Mouse (Mus musculus): ENCODE results near the gene Llgl2.

Llgl2 gene

DNA sequence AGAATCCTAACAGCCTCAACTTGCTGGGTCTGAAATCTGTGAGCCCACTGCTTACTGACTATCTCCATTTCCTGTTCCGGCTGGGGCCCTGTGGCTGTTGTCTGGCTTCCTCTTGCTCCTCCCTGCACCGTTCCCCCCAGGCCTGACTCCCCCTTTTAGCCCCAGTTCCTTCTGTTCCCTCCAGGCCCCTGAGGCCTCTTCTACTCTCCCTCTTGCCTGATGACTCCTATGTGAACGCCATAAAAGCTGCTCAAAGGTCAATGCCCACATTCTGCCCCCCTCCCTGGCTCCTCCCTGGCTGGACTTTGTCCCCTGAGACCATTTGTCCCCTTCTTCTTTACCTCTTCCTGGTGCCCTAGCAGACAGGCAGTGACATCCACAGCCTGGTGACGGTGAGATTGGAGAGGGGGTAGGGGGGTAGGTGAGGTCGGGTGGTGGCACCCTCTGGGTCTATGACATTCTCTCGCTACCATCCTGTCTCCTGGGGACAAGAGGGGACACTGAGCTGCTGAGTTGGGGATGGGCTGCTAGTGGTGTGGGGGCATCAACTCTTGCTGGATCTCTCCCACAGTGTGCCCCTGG, 53.4 kb downstream of the Llgl2 start:
- peak; percentile 85 for DNase-seq (ENCODE audit: low spot score)

DNA sequence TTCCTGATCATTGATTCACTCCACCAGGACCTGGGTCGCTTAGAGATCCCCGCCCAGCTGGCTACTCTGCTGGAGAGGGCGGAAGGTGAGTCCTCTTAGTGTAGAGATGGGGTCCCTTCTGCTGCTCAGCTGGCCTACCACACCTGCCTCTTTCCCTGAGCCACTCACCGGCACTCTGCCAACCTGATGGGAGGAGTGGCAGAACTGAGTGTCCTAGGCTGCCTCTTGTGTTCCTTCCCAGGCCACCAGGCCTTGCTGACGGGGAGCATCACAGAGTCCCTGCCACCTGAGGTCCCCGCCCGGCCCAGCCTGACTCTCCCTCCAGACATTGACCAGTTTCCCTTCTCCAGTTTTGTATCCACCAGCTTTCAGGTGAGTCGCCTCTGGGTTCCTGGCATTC, 54.2 kb downstream of the Llgl2 start:
- DNase-seq (ENCODE audit: low spot score) = no peak

DNA sequence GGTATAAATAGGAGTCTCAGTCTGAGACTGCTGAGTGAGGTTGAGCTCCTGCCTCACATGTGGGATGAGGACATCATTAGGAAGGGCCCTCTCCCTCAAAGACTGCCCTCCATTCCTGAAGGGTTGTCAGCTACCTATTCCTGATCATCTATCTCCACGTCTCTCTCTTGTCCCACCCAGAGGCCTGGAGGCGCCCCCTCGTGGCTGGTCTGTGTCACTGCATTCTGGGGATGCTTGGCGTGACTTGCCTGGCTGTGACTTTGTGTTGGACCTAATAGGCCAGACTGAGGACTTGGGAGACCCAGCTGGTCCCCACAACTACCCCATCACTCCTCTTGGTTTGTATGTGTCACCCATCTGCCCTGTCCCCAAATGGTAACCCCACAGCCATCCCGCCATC, 57.2 kb downstream of the Llgl2 start:
- no peak for DNase-seq (ENCODE audit: low spot score)

DNA sequence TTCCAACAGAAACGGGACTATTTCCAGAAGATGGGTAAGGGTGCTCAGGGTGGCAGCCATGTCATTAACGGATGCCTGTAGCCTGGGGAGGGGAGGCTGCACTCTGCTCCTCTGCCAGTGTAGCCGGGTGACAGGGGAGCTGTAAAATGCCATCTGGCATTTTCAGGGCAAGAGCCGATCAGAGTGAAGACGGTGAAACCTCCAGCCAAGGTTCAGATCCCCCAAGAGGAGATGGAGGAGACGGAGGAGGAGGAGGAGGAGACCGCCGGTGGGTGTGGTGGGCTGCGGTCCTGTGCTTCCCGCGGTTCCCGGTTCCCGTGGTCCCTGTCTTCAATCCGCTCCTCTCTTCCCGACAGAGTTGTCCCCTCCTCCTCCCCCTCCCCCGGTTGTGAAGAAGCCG, 59.4 kb downstream of the Llgl2 start:
- no peak for DNase-seq (ENCODE audit: low spot score)

DNA sequence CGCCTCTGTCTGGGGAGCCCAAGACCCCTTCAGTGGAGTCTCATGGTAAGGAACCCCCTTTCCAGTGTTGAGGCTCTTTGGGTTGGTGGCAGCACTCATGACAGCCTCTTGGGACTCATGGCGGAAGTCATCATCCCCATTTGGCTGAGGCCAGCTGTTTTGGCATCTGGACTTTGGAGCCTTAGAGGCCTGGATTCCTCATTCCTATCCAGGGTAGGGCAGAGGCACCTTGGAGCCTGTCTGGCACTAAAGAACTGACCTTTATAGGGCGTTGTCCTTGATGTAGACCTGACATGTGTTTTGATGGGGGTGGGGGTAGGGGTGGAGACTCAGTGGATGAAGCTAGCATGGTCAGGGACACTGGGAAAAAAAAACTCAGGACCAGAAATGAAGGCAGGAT, 60.5 kb downstream of the Llgl2 start:
- peak; percentile 58 for DNase-seq (ENCODE audit: low spot score)

DNA sequence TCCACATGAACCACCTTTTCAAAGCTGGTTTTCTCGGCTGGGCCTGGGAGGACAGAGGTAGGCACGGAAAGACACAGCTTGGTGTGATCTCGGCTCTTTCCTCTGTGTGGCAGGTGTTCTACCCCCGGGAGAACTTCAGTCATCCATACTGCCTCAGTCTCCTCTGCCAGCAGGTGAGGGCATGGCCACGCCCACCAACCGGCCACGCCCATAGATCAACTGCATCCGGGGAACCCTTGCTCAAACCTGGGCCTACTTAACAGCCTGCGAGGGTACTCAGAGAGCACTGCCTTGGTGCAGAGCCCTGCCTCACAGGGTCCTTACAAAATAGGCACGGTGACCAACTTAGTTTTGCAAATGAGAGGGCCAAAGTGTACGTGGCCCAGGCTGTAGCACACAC, 61.4 kb downstream of the Llgl2 start:
- DNase-seq (ENCODE audit: low spot score) = no peak

DNA sequence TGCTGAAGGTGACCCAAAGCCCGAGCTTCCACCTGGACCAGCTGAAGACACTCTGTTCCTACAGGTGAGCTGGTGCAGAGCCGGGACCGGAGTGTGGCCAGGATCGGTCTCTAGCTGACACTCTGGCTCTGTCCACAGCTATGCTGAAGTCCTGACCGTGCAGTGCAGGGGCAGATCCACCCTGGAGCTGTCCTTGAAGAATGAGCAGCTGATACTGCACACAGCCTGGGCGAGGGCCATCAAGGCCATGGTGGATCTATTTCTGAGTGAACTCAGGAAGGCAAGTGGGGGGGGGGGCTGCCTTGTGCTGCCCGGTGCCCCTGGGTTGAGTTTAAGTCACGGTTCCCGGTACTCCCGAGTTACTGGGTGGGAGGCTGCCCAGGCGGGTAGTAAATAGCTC, 62.6 kb downstream of the Llgl2 start:
- DNase-seq (ENCODE audit: low spot score) = no peak

DNA sequence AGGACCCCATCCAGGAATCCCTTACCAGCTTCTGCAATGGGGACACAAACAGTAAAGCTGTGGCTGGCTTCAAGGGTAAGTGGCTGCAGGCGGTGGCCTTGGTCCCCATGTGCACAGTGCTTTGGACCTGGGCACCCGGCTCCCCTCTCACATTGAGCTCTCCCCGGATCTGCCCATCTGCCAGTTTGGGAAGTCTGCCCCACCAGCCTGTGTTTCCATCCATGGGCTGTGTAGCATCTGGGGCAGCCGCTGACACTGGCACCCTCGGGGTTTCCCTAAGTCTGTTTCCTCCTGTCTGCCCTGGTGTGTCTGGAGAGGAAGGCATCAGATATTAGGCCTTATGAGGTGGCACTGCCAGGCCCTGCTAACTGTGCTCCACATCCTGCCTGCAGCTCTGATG, 64.2 kb downstream of the Llgl2 start:
- DNase-seq (ENCODE audit: low spot score) = no peak

DNA sequence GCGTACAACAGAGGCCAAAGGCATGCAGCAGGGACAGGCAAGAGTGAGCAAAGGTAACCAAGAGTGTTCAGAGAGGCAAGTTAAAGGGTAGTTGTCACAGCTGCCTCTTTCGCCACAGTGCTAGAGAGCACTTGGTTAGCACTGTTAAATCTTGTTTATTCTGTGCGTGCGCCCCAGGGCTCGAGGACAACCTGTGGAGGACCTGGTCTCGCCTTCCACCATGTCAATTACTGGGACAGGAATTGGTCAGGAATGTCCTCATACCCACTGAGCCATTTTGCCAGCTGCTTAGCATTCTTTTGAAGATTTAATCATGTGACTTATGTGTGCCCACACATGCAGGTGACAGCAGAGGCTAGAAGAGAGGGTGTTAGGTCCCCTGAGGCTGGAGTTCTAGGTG, 65.3 kb downstream of the Llgl2 start:
- DNase-seq (ENCODE audit: low spot score) = no peak

DNA sequence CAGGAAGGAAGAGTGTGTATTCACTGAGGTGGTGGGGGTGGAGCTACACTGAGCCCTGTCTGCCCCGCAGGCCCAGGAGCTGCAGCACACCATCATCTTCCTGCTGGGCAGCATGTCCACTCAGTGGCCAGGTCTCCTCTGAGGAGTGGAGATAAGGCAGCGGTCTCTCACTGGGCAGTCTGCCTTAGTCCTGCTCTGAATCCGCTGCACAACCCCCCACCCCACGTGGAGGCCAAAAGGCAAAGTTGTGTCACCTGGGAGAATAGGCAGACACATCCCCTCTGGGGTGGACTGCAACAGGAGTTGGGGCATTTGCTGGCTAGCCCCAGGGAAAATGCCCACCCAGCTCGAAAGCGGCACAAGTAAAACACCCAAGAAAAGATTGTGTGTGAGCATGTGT, 68.4 kb downstream of the Llgl2 start:
- DNase-seq (ENCODE audit: low spot score) = peak; percentile 59

DNA sequence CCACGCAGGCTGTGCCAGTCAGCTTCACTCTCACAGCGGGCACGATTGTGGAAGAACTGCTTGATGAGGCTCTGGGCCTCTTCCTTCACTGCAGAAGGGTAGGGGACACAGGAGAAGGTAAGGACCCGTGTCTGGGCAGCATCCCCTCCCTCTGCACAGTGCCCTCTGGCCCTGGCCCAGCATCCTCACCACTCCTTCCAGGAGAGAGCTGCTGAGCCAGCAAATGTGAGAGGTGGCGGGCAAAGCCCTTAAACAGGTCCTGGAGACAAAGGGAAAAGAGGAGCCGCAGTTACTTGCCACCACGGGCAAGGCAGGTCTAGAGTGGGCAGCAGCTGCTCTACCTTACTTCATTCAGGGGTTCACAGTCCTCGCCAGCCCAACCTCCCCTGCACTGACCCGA, 69.2 kb downstream of the Llgl2 start:
- DNase-seq (ENCODE audit: low spot score) = no peak

DNA sequence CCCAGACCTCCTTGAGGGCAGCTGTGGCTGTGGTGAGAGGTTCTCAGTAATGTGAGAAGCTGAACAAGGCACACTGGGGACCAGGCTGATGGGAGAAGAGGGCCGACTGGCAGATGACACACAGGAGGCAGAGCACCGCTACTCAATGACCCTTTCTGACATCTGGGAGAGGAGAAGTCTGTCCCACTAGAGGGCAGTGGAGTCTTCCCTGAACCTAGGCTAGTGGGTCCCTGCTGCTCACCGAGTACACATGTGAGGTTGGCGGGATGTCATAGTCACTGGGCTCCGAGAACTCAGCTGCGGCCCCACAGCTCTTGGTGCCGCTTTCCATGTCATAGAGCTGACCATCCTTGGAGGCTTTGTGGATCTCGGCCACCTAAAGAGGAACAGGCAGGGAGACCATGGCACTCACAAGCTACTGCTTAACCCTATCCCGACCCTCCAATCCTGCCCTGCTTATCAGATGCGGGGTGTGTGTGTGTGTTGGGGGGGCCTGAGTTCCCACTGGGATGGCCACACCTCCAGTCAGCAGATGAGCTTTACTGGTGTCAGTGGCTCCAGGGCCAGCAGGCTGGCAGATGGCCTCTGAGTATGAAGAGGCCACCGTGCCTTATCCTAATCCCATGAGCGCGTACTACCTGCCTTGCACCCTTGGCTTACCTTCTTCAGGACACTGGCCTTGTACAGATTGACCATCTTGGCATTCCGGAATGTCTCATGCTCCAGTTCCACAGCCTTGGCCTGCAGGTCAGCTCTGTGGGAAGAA, 71.1 kb downstream of the Llgl2 start:
- DNase-seq (ENCODE audit: low spot score) = no peak

DNA sequence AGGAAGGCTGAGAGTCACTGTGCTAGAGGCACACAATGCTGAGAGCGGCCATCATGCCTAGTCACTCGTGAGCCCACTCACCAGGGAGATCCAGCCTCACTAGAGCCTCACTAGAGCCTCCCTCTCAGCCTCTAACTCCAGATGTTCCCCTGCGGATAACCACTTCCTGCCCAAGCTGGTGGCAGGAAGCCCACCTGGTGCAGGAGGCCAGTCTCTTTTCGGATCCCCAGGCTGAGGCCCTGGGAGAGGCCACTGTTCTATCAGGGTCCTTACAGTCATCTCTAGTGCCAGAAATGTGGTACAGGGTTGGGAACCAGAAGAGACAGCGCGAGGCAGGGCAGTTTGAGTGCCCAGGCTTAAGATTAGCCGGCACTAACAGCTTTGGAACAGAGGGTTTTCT, 74.6 kb downstream of the Llgl2 start:
- no peak for DNase-seq (ENCODE audit: low spot score)

DNA sequence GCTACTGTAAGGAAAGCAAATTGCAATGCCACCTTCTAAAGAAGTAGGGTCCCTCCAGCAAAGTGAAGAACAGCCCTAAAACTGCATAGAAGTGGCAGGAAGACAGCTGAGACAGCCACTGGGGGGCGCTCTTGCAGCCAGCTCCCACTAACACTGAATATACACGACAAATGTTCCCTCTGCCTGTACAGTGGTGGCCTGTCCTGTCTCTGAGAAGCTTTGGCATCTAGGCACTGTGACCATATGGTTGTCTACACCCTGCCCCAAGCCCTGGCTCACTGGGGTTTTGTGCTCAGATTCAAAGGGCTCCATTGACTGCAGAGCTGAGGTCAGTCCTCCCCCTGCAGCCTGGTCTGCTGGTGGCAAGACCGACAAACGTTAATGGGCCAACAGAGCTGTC, 75.0 kb downstream of the Llgl2 start:
- DNase-seq (ENCODE audit: low spot score) = no peak

DNA sequence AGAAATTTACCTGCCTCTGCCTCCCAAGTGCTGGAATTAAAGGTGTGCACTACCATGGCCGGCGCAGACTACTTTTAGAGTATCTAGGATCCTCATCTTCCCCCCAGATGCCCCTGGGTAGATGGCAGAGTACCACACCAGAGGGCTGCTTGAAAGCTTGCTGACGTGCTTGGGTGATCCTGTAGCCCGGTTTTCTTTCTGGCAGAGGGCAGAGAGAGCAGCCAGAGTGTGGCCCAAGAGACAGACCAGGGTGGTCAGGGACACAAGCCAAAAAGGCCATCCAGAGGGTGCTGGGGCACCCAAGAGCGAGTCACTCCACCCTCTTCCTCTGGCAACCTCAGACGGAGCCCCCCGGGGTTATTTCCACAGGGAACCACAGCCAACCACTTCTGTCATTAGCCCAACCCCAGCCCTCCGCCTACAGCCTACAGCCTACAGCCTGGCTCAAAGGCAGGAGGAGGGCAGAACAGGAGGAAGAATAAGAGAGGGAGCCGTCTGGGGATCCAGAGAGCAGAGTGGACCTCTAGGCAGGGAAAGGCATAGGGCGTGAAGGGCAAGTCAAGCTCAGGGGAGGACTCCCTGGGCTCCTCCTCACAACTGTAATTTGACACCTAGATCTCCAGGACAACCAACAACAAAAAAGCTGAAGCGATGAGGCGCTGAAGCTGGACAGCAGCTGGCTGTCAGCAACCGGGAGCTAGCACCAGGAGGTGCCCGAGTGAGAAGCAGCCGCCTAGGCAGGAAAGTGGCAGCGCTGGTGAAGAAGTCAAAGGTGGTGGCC, 75.8 kb downstream of the Llgl2 start, which contains the start of gene Smim5:
Smim5 (plus strand) TSS at position 481 of the 781 bp plus-strand sequence.
- DNase-seq (ENCODE audit: low spot score) = peak; percentile 65

DNA sequence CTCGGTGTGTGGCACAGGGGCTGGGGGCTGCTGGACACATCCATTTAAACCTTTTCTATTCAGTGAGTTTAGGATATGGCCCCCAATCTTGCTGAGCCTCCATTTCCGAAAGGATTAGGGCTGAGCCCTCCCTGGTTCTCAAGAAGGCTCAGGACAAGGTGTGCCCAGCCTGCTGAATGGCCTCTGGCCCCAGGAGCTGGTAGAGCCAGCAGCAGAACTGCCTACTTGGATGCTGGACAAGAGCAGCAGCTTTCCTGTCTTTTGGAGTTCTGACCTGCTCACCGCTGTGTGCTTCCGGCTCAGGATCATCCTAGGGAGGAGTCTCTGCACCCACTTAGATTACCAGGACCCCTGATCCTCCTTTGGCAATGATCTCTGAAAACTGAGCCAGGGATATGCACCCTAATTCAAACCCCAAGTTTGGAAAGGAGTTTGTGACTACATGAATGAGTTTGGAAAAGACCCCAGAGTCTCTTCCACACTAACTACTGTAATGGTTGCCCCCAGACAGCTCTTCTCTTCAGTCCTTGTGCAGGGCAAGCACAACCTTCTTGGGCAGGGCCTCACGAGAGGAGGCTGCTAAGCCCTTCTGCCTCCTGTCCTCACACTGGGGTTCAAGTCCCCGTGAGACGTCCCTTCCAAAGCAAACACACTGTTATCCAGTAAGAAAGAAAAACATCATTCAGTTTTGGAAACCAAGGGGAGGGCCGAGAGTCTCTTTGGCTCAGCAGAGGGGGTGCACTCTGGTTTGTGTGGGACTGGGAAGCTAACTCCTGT, 76.9 kb downstream of the Llgl2 start:
- DNase-seq (ENCODE audit: low spot score) = no peak

DNA sequence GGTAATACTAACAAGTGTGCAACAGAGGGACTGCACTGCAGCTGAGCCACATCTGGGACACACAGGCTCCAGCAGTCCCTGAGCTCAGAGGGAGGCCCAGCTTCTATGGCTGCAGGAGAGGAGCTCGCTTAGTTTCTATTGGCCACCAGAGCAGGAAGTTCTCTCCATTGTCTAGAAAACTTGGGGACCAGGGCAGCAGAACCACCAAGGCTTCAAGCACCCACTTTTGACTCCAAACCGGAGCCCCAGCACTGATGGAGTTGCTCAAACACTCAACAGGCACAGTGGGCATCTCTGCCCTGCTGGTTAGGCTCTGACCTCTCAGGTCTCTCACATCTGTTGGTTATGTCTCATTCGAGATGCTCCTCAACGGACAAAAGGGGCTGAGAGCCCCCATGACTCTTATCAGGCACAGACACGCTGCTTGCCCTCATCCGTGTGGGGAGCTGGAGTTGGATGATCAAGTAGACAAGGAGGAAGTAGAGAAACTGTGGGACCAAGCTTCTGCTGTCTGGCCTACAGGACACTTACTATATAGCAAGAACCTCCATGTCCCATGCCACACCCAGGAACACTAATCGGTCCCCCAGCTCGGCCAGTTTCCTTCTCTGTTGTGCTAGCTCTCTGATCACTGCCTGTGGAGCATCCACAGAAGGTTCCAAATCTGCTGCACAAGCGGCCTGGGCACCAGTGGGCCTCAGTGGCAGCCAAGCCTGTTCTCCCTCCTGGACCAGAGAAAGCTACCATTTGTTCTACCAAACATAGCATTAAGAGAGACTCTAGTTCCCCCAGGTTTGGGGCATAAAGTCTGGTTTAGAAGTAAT, 77.7 kb downstream of the Llgl2 start:
- DNase-seq (ENCODE audit: low spot score) = no peak

DNA sequence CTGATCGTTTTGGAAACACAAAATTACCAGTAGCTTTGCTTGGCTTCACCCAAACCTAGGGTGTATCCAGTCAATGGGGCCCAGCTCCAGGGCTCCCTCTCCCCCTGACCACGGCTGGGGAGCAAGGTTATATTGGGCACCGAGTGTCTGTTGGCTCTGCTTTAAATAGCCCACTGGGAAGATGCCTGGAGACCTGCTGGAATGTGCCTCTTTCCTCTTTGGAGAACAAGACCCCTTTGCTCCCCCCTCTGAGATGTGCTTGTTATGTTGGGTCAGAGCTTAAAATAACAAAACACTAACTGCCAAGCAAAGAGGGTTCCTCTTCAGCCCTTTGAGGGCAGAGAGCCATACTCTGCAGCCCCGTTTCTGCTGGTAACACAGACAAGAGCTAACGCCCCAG, 78.3 kb downstream of the Llgl2 start:
- no peak for DNase-seq (ENCODE audit: low spot score)

DNA sequence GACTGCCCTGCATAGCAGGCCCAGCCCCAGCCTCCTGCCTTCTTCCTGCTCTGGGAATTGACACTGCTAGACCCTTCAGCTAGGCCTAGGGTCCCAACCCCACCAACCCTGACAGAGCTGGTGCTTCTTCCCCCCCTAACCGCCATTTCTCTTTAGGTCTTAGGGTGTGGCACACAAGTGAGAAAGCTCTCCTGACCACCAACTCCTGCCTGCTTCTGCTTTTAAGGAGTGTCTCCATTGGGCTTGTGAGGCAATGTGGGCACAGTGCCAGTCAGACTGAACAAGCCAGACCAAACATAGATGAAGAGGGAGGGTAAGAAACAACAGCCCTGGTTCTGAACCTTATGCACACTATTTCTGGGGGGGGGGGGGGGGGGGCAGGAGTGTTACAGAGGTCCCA, 79.0 kb downstream of the Llgl2 start:
- DNase-seq (ENCODE audit: low spot score) = no peak

DNA sequence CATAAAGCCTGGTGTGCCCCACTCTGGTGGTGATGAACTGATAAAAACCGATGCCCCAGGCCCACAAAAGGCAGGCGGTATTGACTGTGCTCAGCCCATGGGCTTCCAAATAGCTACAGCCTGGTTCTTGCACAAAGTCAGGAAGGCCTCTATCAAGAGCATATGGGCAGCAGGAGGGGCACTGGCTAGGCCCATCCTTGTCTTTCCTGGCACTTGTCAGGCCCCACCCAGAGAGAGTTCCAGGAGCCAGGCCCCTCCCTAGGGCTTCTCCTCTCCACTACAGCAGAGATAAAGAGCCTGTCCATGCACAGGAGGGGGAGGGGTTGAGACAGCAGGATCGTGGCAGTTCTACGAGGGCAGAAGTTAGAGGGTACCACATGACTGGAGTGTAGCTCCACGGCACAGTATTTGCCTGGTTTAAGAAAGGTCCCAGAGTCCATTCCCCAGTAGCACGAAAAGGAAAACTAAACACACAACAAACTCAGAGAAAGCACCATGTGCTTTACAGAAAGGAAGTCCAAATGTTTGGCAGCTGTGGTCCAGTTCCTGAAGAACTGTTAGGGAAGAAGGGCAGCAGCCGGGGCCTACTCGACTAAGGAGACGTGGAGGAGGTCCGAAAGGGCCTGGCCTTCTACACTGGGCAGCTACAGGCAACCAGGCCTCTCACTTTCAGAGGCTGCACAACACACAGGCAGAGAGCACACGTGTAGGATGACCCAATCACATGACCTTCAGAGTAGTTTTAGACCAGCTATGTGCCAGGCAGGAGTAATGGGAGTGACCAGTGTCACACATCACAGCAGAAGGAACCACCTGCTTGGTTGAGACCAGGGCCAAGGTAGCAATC, 79.8 kb downstream of the Llgl2 start:
- peak; percentile 80 for DNase-seq (ENCODE audit: low spot score)
